Mouse (Mus musculus) forebrain, postnatal 0 days (tissue): ENCODE results near the gene Nuak1. TPM values are rescaled to one million over a fixed set of nuclear protein-coding genes. Genes with fewer than 3 reads are reported as not detected.

Source experiments
- ATAC-seq: fragments of 200-750 bp; cut with Nextera tagmentation; 2 replicates; pipeline ENCODE4 v1.8.0; 2017; ENCODE audit warnings: mild to moderate bottlenecking, moderate library complexity
- DNase-seq: peaks from one replicate; pipeline ENCODE4 v3.0.0-alpha.2; 2015
- H3K27ac ChIP-seq: fragments of 300-500 bp; sonication (generic); 2 replicates; pipeline ENCODE4 v1.5.1; 2014; ENCODE audit warnings: low read depth, mild to moderate bottlenecking, antibody characterized with exemption, low read length, moderate library complexity, mixed read lengths
- H3K27me3 ChIP-seq: fragments of 300-500 bp; sonication (generic); 2 replicates; pipeline ENCODE4 v1.6.1; 2014; ENCODE audit warnings: mild to moderate bottlenecking, low read length, mixed read lengths; ENCODE audit not compliant: insufficient read depth
- H3K36me3 ChIP-seq: fragments of 300-500 bp; sonication (generic); 2 replicates; pipeline ENCODE4 v1.6.1; 2014; ENCODE audit warnings: mild to moderate bottlenecking, moderate library complexity; ENCODE audit not compliant: insufficient read depth
- H3K4me1 ChIP-seq: fragments of 300-500 bp; sonication (generic); 2 replicates; pipeline ENCODE4 v1.6.1; 2014; ENCODE audit warnings: antibody characterized with exemption; ENCODE audit not compliant: insufficient read depth
- H3K4me2 ChIP-seq: fragments of 300-500 bp; sonication (generic); 2 replicates; pipeline ENCODE4 v1.6.1; 2014; ENCODE audit warnings: low read depth, mild to moderate bottlenecking, moderate library complexity
- H3K4me3 ChIP-seq: fragments of 300-500 bp; sonication (generic); 2 replicates; pipeline ENCODE4 v1.5.1; 2014; ENCODE audit warnings: low read depth, low read length, mixed read lengths
- H3K9ac ChIP-seq: fragments of 300-500 bp; sonication (generic); 2 replicates; pipeline ENCODE4 v1.6.1; 2014; ENCODE audit warnings: mild to moderate bottlenecking
- H3K9me3 ChIP-seq: fragments of 300-500 bp; sonication (generic); 2 replicates; pipeline ENCODE4 v1.6.1; 2016; ENCODE audit warnings: low read length
- CTCF ChIP-seq: sonication (generic); IDR thresholded peaks from 2 replicates; pipeline ENCODE4 v1.5.1; 2016; ENCODE audit warnings: antibody characterized with exemption, control low read depth, low read depth
- WGBS: fragments of 180-500 bp; shearing (Covaris S2); extraction: QIAGEN DNeasy Blood & Tissue Kit; methylation state at CpG from one replicate; pipeline ENCODE4 v1.1.7; 2014; 5-methylcytosine and 5-hydroxymethylcytosine counted together
- polyA plus RNA-seq: library from polyadenylated mRNA; unstranded; fragments of >200 nt; fragmentation: Nextera tagmentation; extraction: Ambion mirVana; gene quantifications from 2 replicates; pipeline ENCODE4 v1.2.1, GENCODE M21; 2015
- total RNA-seq: library from RNA; depleted of rRNA; stranded (reverse); fragments of >200 nt; gene quantifications from 2 replicates; pipeline ENCODE4 v1.2.3, GENCODE M21; 2014; rRNA removed

Gene Nuak1
- total and polyA plus RNA-seq, 2 experiments from 2014 or later, result 3.7 to 28.7 TPM

DNA sequence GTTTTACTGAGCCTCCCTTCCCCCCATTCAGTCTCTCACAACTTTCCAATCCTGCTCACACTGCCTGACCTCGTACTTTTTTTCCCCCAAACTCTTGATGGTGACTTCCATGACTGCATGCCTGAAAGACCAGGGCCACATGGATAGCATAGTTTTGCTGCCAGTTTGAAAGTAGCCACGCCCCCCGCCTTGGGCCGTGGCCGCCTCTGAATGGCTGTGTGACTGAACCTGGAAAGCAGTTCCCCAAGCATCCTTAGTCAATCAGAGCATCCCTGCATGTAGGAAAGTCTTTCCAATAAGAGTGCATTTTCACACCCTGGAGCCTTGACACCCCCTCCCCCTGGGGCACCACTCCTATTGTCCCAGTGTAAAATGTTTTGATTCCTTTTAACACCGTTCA is 116.4 kb downstream of the Nuak1 start:
- Histone ChIP-seq H3K36me3 (no peaks in the 10 kb centered on the region), H3K4me1 (no peaks in the 10 kb centered on the region), H3K27me3 (no peaks in the 10 kb centered on the region), H3K9me3 (no peaks in the 10 kb centered on the region), H3K4me2 (no peak overlapping the region), H3K27ac (no peak overlapping the region), H3K9ac (no peak overlapping the region), H3K4me3 (no peak overlapping the region)
- DNase-seq (no peak), ATAC-seq (no peak)
- TF ChIP-seq CTCF, result no peak
- 63% methylated on average over 6 of the region's 6 CpGs for WGBS

Other genes with a start within 250 kb of the Nuak1 start
- gene Ckap4, start 93.5 kb upstream of the Nuak1 start, total RNA-seq, result 49.1 and 66.3 TPM in 2 replicates
- gene Ckap4, start 93.5 kb upstream of the Nuak1 start, polyA plus RNA-seq, result 39.9 and 50.1 TPM in 2 replicates
- 14.3 and 20.1 TPM in 2 replicates for gene Tcp11l2, start 136.0 kb upstream of the Nuak1 start, total RNA-seq
- gene Tcp11l2, start 136.0 kb upstream of the Nuak1 start, polyA plus RNA-seq, result 21.6 and 24.9 TPM in 2 replicates
- 13.6 and 17.1 TPM in 2 replicates for gene Polr3b, start 181.7 kb upstream of the Nuak1 start, total RNA-seq
- 5.9 and 8.8 TPM in 2 replicates for gene Polr3b, start 181.7 kb upstream of the Nuak1 start, polyA plus RNA-seq